Mouse (Mus musculus) retina, adult 2 months (tissue): ENCODE results near the gene Slc17a3.
A peak's percentile ranks its signal among the peaks of the same experiment; 100 is the strongest.

Experiments used
- DNase-seq: peaks from one replicate; pipeline ENCODE4 v3.0.0-alpha.2; 2012; ENCODE audit warnings: low read depth, low spot score

The Slc17a3 gene

DNA sequence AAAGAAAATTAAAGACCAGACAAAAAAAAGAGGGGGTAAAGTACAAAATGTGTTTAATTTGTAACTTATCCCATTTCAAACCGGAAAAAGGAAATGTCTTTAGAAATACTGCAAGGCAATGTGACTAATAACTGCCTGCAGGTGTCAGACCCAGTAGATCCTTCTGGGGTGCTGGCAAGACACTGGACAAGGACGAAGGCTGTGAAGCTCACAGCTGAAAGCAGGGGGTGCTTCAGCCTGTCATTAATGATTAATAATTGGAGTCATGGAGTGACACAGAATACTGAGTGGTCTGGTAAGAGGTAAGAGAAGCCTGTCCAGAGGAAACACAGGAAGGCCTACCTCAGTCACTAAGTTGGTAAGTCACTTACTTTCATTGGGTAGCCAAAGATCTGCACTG lies at the start of gene Slc17a3:
TSS of gene Slc17a3 (plus strand) at position 127 of the 400 bp plus-strand sequence.
- no peak for DNase-seq

DNA sequence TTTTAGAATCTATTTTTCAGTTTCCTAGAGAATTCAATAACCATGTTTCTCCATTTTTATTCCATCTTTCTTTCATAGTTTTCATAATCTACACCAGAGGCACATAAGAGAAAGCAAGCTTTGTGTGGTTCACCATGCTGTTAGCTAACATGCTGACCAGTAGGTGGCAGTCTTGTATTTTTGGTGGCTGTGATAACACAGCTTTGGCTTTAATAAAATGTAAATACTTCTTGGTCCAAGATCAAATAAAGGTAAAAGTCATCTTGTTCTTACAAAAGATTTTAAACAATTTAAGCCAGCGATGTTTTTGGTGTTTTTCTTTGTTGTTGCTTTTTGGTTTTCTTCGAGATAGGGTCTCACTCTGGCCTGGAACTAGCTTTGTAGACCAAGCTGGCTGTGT lies 46.7 kb upstream of the Slc17a3 start:
- DNase-seq = peak; percentile 59

DNA sequence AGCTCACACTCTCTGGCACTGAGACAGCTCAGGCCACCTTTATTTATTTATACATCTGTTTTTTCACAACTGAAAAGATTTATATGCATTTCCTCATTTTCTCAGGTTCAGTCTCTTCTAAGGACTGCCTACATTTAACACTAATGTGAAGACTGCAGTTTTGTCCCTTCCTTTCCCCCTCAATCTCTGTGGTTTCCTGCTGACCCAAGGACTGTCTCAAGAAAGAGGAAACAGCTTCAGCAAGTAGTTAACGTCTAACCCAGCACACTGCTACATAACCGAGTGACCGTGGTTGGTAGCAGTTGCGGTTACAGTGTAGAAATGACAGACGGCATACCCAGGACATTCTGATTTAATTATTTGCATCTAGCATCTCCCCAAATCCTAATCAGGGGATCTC lies 39.8 kb upstream of the Slc17a3 start:
- DNase-seq = no peak

DNA sequence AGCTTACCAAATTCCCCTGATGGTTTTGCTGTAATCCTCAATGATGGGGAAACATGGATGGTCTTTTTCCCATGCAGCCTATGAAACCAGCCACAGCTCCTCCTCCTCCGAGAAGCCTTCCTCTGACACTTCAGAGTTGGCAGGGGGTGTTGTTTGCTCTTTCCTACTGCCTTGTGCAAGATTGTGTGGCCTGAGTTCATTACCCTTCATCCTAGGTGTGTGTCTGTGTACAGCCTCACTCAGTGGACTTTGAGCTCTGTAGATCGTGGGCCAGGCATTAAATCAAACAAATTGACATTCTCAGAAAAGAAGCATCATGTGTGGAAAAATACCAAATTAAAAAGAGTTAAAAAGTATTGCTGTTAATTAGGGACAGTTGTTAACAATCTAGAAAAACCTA lies 34.7 kb upstream of the Slc17a3 start:
- DNase-seq = no peak

DNA sequence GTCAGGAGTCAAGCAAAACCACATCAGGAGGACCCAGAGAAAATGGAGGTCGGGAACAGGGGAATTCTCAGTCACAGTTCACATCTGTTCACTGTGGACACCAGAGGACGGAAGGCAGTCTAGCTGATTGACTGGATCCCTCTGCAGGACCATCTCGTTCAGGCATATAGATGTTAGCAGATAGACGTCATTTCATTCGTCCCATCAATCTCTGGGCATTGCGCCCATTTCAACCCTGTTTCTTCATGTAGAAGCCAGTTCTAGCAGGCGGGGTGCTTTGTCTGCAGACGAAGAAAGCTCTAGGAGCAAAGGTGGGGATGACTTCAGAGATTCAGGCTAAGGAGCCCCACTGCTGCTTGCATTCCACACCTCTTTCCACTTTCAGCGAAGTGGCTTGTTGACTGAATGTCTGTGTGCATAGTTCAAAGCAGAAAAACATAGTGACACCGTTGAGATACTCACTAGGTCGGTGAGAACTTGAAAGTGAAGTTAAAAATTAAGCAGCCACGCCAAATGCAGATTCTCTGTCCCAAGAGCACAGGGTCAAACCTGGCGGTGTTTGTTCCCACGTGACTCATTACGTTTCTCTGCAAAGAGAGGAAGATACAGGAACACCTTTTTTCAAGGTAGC lies 32.7 kb upstream of the Slc17a3 start, which contains the start of gene Slc17a2:
TSS of gene Slc17a2 (plus strand) at position 572 of the 631 bp plus-strand sequence.
- no peak for DNase-seq

DNA sequence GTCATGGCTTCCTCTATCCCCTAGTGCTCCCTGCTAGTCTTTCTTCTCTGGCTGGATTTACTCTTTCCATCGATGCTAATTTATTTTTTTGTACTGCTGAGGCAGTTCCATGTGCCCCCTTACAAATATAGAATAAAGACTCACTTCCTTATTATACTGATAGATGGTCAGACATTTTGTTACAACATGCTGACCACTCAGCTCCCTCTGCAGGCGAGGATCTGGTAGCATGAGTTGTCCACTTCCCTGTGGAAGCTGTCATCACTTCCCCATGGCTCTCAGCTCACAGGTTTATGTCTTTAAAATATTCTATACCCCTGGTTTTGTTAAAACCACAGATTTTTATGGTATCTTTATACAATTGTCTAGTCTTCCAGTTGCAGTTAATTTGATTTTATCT lies 23.1 kb upstream of the Slc17a3 start:
- no peak for DNase-seq

DNA sequence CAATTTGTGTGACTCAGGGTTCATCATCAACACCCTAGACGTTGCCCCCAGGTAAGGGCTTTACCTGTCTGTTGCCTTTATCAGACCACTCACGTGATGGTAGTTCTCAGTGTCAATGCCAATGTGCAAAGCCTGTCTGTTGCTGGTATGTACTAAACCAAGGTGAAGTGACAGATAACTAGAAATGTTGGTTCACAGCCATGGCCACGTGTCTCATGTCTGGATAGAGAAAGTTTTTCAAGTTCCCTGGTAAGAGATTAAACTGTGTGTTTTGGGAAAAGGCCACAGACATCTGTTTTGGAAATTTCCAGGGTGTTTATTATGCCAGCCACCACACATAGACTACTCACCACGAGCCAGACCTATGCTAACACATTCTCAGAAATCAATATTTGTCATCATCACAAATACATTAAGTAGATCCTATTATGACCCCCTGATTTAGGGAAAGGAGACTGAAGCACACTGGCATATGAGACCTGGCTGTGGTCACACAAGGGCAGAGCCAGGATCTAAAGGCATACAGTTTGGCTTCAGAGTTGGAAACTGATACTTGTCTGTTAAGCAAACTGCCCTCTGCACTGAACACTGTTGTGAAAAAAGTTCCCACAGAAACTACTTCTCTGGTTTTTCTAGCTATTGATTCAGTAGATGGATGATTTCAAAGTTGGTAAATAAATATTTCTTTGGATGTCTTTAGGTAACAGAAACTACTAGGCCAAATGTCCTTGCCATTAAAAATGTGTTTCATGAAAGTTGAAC lies 18.9 kb upstream of the Slc17a3 start:
- no peak for DNase-seq

DNA sequence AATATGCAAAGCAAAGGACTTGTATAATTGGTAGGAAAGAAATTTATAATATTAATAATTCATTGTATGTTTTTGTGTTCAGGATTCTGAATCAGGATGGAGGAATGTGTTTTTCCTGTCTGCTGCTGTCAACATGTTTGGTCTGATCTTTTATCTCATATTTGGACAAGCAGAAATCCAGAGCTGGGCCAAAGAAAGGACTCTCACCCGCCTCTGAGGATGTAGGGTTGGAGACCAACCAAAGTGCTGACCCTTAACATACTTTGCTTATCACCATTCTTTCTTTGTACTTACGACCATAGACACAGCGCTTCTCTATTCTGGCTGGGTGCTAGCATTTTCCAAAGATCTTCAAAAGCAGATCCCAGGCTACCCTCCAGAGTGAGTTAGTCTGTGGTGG lies 17.0 kb upstream of the Slc17a3 start:
- DNase-seq = no peak

DNA sequence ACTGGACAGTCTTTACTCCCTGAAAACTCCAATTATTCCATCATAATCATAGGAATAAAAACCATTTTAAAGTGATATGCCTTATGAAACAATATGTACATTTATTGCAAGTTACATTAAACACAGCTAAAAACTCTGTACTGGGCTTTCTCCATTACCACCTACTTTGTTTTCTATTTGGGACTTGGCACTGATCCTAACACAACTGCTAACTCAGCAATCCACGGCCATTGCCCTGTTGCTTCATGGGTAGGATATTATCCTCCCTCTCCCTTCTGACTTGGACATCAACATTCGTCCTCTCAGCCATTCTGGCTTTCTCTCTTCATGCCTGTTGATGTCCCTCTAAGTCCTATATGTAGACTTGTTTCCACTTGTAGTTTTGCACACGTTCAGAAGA lies 12.6 kb upstream of the Slc17a3 start:
- no peak for DNase-seq

DNA sequence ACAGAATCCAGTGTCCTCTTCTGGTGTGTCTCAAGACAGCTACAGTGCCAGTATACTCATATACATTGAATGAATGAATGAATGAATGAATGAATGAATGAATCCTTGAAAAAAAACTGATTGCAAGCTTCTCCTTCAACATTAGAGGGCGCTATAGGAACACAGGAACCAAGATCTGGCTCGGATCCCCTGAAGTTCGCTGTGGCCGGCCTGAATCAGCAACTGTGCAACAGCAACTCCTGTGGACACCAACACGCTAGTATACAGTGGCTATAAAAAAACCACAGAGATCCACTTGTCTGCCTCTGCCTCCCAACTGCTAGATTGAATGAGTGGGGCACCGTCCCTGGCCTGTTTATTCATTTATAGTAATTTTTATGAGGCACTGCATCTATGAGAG lies 6.2 kb upstream of the Slc17a3 start:
- DNase-seq = peak; percentile 46

DNA sequence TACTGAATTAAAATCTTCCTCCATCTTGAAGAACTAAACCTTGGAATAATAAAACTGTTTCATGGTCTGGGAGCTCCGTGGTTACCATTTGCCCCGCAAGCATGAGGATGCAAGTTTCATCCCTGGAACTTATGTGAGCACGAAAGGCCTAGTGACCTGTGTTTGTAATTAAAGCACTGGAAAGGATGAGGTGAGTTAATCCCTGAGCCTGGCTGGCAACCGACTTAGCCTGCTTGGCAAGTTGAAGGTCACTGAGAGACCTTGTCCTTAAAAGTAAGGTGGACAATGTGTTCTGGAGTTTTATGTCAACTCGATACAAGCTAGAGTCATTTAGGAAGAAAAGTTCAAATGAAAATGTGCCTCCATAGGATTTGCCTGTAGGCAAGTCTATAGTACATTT lies 4.4 kb upstream of the Slc17a3 start:
- DNase-seq = peak; percentile 68

DNA sequence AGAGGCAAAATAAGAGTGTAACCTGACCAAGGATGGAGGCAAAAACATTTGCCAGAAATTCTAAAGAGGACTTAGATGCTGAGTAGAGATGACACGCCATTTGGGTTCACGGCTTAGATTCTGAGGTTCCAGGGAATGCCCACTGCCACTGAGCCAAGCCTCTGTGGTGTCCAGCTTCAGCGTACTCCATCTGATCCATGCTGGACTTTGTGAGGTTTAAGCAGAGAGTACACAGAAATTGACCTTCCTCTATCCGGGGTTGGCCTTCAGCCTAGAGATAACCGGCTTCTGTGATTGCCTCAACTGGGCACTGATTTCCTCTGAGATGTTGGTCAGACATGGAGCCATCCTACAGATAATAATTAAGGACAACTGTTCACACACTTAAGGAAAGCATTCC lies 2.6 kb upstream of the Slc17a3 start:
- DNase-seq = no peak

DNA sequence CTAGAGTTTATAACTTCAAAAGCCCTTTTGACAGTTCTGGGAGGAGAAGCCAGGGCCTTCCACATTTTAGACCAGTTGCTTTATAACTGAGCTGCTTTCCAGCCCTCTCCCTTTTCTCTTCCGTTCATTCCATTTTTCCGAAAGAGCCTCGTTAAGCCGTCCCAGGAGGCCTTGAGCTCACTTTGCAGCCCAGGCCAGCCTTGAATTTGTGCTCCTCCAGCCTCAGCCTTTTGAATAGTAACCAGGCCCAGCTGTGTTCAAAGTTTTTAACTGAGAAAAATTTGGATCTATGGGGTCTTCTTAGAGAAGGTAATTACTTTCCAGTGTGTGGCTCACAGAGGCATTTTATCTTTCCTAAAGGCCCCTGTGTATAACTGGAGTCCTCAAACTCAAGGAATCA lies 6.6 kb downstream of the Slc17a3 start:
- DNase-seq = no peak

DNA sequence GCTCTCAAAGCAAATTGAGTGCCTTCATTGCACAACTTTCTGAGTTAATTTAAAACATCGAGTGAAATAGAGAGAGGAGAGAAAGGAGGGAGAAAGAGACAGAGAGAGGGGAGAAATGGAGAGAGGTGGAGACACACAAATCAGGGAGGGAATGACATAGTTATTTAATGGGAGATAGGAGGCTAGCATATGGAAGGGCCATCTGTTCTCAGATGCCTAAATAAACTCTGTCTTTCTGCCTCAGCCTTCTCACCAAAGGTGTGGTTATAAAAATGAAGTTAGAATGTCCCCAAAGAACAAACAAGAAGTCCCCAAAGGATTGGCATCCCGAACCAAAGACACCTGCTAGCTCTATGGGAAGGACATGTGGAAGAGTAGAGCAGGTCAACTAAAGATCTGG lies 10.1 kb downstream of the Slc17a3 start:
- no peak for DNase-seq

DNA sequence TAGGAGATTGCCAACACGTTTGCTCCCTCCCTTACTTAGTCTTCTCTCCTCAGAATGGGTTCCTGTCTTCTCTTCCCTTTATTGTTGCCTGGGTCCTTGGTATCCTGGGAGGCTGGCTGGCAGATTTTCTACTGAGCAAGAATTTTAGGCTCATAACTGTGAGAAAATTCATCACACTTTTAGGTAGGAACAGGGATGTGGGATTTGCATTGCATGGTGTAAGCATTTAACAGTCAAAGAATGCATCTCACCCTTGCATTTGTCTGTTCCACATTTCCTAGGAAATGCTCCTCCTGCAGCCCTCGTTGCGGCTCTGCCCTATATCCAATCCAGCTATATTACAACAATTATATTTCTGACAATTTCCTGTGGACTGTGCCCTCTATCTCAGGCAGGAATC lies 17.2 kb downstream of the Slc17a3 start:
- DNase-seq = no peak

DNA sequence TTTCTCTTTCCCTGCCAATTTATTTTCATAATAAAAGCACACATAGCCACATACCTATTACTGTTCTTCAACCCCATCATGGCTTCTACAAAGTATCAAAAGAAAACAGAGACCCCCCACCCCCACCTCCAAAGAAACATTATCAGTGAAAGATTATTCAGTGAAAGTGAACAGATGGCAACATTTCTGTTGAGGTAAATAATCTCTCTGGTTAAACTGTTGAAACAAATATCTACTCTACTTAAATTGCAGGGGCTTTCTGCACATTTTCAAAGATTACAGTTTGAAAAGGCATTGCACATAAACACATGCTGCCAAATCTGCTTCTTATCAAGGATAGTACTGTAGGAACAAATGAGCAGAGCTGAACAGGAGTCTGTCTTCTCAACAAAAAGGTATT lies 22.6 kb downstream of the Slc17a3 start:
- DNase-seq = no peak

DNA sequence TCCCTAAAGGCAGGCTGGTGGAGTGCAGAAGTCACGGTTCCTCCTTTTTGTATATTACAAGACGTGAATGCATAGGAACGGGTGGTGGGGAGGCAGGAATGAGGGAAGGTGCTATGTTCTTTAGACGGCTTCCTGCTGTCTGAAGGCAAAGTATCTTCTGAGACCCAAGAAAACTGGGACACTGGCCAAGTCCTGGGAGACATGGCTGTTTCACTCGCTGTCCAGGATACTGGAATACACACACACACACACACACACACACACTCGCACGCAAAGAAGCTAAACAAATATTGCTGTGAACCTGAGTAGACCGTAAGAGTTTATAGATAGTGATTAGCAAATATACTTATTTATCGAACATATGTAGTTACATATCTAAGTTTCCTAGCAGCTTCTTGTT lies 25.5 kb downstream of the Slc17a3 start:
- no peak for DNase-seq

DNA sequence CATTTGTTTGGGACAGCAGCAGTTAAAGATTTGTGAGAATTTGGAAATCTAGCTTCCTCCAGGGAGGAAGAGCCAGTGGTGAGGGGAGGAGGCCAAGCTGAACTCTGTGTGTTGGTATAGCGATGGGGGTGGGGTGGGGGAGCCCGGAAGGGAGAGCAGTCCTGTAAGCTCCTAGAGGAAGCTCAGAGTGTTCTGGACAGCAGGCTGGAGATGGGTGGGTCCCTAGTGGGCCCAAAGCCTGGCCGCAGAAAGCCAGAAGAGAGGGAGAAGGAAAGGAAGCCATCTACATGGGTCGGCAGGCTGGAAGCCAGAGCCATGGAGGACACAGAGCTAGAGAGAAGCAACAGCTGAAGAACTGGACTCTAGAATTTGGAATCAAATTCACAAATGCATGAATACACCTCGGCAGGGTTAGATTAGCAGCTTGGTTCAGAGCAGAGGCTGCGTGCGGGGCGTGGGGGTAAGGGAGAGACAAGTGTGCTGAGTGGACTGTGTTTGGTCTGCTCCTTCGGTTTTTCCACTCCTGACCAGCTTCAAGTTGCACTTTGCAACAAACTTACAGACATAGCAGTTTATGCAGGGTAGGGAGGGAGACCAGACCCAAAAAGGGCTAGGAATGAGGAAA lies 27.0 kb downstream of the Slc17a3 start:
- DNase-seq = no peak

DNA sequence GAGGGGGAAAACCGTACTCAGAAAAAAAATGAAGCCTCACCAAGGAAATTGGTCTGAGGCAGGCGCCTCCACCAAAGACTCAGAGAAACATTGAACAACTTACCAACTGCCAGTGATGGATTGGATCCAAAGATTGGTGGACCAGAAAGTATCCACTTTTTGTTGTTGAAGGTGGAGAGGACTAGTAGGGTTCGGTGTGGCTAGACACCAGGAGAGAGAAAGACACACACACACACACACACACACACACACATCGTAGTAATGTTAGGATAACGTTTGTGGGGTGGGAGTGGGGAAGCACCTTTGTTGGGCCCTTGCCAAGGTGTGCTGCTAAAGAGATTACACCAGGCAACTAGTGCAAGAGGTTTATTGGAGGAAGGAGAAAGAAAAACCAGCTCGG lies 27.8 kb downstream of the Slc17a3 start:
- DNase-seq = no peak

DNA sequence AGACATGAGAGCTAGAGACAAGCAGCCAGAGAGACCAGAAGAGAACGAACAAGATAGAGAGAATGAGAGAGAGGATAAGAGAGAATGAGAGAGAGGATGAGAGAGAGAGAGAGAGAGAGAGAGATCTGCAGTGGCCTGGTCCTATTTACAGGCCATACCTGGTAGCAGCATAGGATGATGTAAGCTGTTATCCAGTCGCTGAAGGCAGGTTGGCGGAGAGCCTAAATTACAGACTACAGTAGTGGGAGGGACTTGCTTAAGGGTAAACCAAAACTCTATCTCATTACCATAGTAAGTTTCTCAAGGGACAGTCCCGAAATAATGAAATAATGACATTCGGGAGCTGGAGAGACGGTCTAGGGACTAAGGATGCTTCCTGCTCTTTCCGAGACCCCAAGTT lies 28.2 kb downstream of the Slc17a3 start, which contains the start of gene Slc17a1:
TSS of gene Slc17a1 (plus strand) at position 346 of the 400 bp plus-strand sequence.
- DNase-seq = no peak

DNA sequence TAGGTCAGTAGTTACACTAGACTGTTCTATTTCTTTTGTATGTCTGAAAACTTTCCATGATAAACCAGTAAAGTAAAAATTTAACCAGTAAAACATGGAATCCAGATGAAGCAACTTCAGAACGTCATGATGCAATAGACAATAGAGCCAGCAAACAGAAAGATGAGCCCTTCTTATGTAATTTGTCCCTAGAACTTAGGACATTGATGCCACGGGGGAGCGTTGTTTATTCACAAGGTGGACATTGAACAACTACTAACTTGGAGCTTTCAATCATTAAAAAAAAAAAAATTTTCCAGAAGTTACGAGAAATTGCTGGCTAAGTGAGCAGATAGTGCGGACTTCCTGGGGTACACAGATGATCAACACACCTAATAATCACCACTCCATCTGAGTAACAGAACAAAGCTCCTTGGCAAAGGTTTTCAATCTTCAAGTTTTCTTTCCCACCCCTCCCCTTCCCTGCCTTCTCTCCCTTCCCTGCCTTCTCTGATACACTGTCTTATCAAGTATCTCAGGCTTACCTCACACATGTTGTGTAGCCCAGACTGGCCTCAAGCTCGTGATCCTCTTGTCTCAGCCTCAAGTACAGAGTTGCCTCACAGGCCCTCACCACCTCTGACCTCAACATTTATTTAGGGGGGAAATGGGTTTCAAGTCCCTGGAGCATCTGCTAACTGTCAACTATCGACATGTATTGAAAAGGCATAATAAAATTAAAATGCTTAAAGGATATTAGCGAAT lies 29.7 kb downstream of the Slc17a3 start:
- DNase-seq = no peak

DNA sequence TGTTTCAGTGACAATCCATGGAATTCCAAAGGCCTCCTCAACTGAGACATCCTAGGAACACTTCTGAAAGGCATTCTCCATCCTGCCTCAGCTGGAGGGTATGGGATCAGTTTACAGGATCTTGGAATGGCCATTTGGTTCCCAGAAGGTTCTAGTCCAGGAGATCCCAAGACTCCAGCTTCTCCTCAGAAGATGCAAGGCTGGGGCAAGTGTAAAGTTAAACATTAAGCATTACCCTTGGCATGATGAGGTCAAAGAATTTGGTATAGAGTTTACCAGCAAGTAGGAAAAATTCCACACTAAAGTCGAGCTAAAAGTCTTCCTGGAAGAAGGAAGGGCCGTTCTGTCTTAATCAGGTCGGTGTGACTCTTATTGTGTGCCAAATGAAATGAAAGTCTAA lies 30.8 kb downstream of the Slc17a3 start:
- DNase-seq = no peak
